Mouse (Mus musculus) embryonic fibroblast, embryonic 13.5 days (primary cell): ENCODE data around the gene Adgra3.

ENCODE experiments used
- CTCF ChIP-seq: IDR thresholded peaks from 2 replicates; pipeline ENCODE4 v1.5.1; 2011; ENCODE audit warnings: mild to moderate bottlenecking, control low read depth, low read length, moderate library complexity, borderline replicate concordance; ENCODE audit not compliant: insufficient read depth
- POLR2A ChIP-seq: IDR thresholded peaks from 2 replicates; pipeline ENCODE4 v1.6.1; 2011; ENCODE audit warnings: low read depth, mild to moderate bottlenecking, control low read depth, low read length, moderate library complexity

DNA sequence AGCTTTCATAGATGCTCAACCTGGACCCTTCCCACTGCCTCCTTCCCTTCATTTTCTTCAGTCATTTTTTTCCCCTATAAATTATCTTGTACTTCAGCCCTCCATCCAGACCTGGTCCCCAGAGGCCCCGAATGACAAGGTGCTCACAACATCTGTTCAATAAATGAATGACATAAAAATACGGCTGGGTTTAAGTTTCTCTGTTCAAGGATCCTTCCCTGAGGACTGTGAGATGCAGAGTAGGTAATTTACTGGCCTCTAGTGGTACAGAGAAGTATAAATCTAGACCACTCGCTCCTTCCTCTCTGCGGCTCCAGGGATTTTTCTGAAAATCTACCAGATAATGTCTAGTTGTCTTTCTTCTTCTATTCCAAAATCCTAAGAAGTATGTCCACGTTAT, 26.5 kb downstream of the Adgra3 start:
- TF ChIP-seq CTCF (no peak), POLR2A (no peak)
